Mouse (Mus musculus): ENCODE measurements at regions not wholly inside any gene's neighbourhood (a gene's known extent, or its start where the extent isn't known, plus 50 kb on each side); places are given as distances from the start of the nearest gene placed in this dataset.

DNA sequence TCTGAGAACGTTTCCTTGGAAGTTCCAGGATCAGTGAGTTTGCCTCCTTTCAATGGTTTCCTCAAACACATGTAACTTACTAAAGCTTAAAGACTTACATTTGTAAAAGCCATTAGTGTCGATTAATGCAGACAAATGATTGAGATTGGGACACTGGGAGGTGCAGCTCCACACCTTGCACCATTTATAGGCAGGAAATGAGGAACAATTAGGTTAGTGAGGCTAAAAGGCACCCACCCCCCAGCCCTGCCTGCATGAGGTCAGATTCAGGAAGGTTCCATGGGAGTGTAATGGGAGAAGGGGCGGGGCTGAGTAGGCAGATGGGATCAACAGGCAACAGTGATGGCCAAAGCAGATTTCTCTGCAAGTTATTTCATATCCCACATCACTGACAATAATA lies 131.1 kb upstream of the Gm12728 start:
- H3K27me3 ChIP-seq (replicated peaks; ENCODE audit: control insufficient read depth, insufficient read depth, low read length): 0 out of 2 replicates have a peak, but pooled peaks cover 1% of the 10 kb centered on the region
- H3K4me3 ChIP-seq (ENCODE audit: insufficient read depth, low read depth, low read length): no peak overlapping the region
- no peak for DNase-seq
- H3K36me3 ChIP-seq (ENCODE audit: control insufficient read depth, insufficient read depth, low read length): no peaks in the 10 kb centered on the region
- TF ChIP-seq POLR2A (IDR thresholded peaks at IDR 0.05; ENCODE audit: low read depth, low read length) (no peak), CTCF (conservative IDR thresholded peaks at IDR 0.05; ENCODE audit: insufficient read depth, insufficient read length, low read depth, low read length) (no peak)
- H3K4me1 ChIP-seq (ENCODE audit: control insufficient read depth, insufficient read depth, low read length): peaks cover 6% of the 10 kb centered on the region
- H3K27ac ChIP-seq (ENCODE audit: insufficient read depth, low read depth, low read length): no peak overlapping the region
- 62% methylated on average over 3 of the region's 3 CpGs for WGBS

DNA sequence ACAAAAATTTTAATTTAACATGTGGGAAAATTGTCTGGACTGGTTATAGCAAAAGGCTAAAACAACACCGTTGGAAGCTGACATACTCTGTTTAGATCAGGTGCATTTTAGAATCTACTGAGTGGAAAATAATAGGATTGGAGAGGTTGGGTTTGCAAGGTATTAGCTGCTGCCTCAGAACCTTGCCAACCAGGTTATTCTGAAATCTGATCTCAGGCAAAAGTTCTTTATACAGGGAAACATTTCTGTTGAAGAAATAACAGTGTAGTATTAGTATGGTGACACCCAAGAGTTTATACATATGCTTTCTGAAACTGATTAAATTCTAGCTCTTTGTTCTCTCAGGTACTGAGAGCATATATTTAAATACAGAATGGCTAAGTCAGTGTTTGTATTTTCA lies 113.0 kb upstream of the Gm12728 start:
- WGBS: 65% methylated on average over 1 of the region's 1 CpGs
- no peaks in the 10 kb centered on the region for H3K27me3 ChIP-seq (replicated peaks; ENCODE audit: control insufficient read depth, insufficient read depth, low read length)
- H3K27ac ChIP-seq (ENCODE audit: insufficient read depth, low read depth, low read length): no peak overlapping the region
- no peak overlapping the region for H3K4me3 ChIP-seq (ENCODE audit: insufficient read depth, low read depth, low read length)
- H3K36me3 ChIP-seq (ENCODE audit: control insufficient read depth, insufficient read depth, low read length): no peaks in the 10 kb centered on the region
- H3K4me1 ChIP-seq (ENCODE audit: control insufficient read depth, insufficient read depth, low read length): no peaks in the 10 kb centered on the region
- no peak for DNase-seq
- no peak for TF ChIP-seq POLR2A (IDR thresholded peaks at IDR 0.05; ENCODE audit: low read depth, low read length)

DNA sequence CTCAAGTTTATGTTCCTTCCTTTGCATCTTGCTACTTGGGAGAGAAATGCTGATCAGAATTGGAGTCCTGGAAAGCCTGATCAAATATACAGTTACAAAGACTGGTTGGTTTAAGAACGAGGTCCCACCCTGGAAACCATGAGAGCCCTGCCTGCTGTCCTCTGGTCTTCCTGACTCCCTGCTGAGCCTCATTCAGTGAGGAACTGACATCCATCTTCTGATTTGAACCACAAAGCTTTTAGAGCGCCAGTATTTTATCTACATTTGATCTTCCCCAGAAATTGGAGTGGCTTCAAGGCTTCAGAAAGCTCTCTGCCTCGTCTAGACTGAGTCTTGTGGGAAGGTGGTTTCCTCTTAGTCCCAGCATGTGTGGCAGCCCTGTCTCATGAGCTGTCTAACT lies 99.0 kb upstream of the Gm12728 start:
- TF ChIP-seq CTCF (conservative IDR thresholded peaks at IDR 0.05; ENCODE audit: insufficient read depth, insufficient read length, low read depth, low read length) (no peak), POLR2A (IDR thresholded peaks at IDR 0.05; ENCODE audit: low read depth, low read length) (no peak)
- H3K27ac ChIP-seq (ENCODE audit: insufficient read depth, low read depth, low read length): no peak overlapping the region
- no peaks in the 10 kb centered on the region for H3K4me1 ChIP-seq (ENCODE audit: control insufficient read depth, insufficient read depth, low read length)
- no peaks in the 10 kb centered on the region for H3K36me3 ChIP-seq (ENCODE audit: control insufficient read depth, insufficient read depth, low read length)
- DNase-seq: no peak
- no peaks in the 10 kb centered on the region for H3K27me3 ChIP-seq (replicated peaks; ENCODE audit: control insufficient read depth, insufficient read depth, low read length)
- no peak overlapping the region for H3K4me3 ChIP-seq (ENCODE audit: insufficient read depth, low read depth, low read length)
- 67% methylated on average over 3 of the region's 3 CpGs for WGBS

GRCm38 (mm10) chr4:105692380-105692779 lies 97.3 kb upstream of the Gm12728 start:
- TF ChIP-seq CTCF (conservative IDR thresholded peaks at IDR 0.05; ENCODE audit: insufficient read depth, insufficient read length, low read depth, low read length): no peak
- TF ChIP-seq POLR2A (IDR thresholded peaks at IDR 0.05; ENCODE audit: low read depth, low read length): no peak
- no peak for DNase-seq
- WGBS: 57% methylated on average over 4 of the region's 4 CpGs
- H3K27me3 ChIP-seq (replicated peaks; ENCODE audit: control insufficient read depth, insufficient read depth, low read length): no peaks in the 10 kb centered on the region
- H3K36me3 ChIP-seq (ENCODE audit: control insufficient read depth, insufficient read depth, low read length): no peaks in the 10 kb centered on the region
- no peak overlapping the region for H3K27ac ChIP-seq (ENCODE audit: insufficient read depth, low read depth, low read length)
- no peak overlapping the region for H3K4me3 ChIP-seq (ENCODE audit: insufficient read depth, low read depth, low read length)
- no peaks in the 10 kb centered on the region for H3K4me1 ChIP-seq (ENCODE audit: control insufficient read depth, insufficient read depth, low read length)

GRCm38 (mm10) chr4:105695895-105696294 lies 93.8 kb upstream of the Gm12728 start:
- Histone ChIP-seq H3K36me3 (ENCODE audit: control insufficient read depth, insufficient read depth, low read length) (no peaks in the 10 kb centered on the region), H3K27ac (ENCODE audit: insufficient read depth, low read depth, low read length) (no peak overlapping the region), H3K4me1 (ENCODE audit: control insufficient read depth, insufficient read depth, low read length) (no peaks in the 10 kb centered on the region), H3K27me3 (replicated peaks; ENCODE audit: control insufficient read depth, insufficient read depth, low read length) (no peaks in the 10 kb centered on the region), H3K4me3 (ENCODE audit: insufficient read depth, low read depth, low read length) (no peak overlapping the region)
- 37% methylated on average over 2 of the region's 2 CpGs for WGBS
- DNase-seq: peak; percentile 58
- no peak for TF ChIP-seq POLR2A (IDR thresholded peaks at IDR 0.05; ENCODE audit: low read depth, low read length)
- no peak for TF ChIP-seq CTCF (conservative IDR thresholded peaks at IDR 0.05; ENCODE audit: insufficient read depth, insufficient read length, low read depth, low read length)

- DNase-seq: no peak
- no peak overlapping the region for H3K4me3 ChIP-seq (ENCODE audit: insufficient read depth, low read depth, low read length)
- 84% methylated on average over 4 of the region's 4 CpGs for WGBS
- H3K27me3 ChIP-seq (replicated peaks; ENCODE audit: control insufficient read depth, insufficient read depth, low read length): no peaks in the 10 kb centered on the region
- no peak overlapping the region for H3K27ac ChIP-seq (ENCODE audit: insufficient read depth, low read depth, low read length)
- TF ChIP-seq POLR2A (IDR thresholded peaks at IDR 0.05; ENCODE audit: low read depth, low read length): no peak
- TF ChIP-seq CTCF (conservative IDR thresholded peaks at IDR 0.05; ENCODE audit: insufficient read depth, insufficient read length, low read depth, low read length): no peak
- H3K4me1 ChIP-seq (ENCODE audit: control insufficient read depth, insufficient read depth, low read length): no peaks in the 10 kb centered on the region
- H3K36me3 ChIP-seq (ENCODE audit: control insufficient read depth, insufficient read depth, low read length): no peaks in the 10 kb centered on the region
Measured at GRCm38 (mm10) chr4:105697123-105697522, 92.5 kb upstream of the Gm12728 start.

DNA sequence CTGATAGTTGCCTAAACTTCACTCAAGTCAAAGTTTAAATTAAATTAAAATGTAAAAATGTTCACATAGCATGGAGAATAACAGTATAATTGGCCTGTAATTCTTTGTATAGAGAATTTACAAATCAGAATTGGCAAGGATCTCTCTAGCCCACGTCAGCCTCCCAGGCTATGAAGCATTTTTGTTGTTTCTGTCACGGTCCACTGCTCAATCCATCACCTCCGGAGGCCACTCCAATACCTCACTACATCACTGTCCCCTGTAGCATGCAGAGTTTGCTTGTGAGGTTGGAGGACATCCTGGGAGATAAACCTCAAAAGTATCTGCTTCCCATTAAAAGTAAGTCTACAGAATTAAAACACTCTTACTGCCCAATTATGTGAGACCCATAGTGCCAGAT lies 87.6 kb upstream of the Gm12728 start:
- Histone ChIP-seq H3K27ac (ENCODE audit: insufficient read depth, low read depth, low read length) (no peak overlapping the region), H3K36me3 (ENCODE audit: control insufficient read depth, insufficient read depth, low read length) (no peaks in the 10 kb centered on the region), H3K4me3 (ENCODE audit: insufficient read depth, low read depth, low read length) (no peak overlapping the region), H3K27me3 (replicated peaks; ENCODE audit: control insufficient read depth, insufficient read depth, low read length) (no peaks in the 10 kb centered on the region), H3K4me1 (ENCODE audit: control insufficient read depth, insufficient read depth, low read length) (peaks cover 2% of the 10 kb centered on the region; the same call in 1 of the 2 replicates)
- DNase-seq: no peak
- 49% methylated on average over 3 of the region's 3 CpGs for WGBS
- no peak for TF ChIP-seq POLR2A (IDR thresholded peaks at IDR 0.05; ENCODE audit: low read depth, low read length)
- TF ChIP-seq CTCF (conservative IDR thresholded peaks at IDR 0.05; ENCODE audit: insufficient read depth, insufficient read length, low read depth, low read length): no peak

GRCm38 (mm10) chr4:105703408-105703807 lies 86.3 kb upstream of the Gm12728 start:
- TF ChIP-seq CTCF (conservative IDR thresholded peaks at IDR 0.05; ENCODE audit: insufficient read depth, insufficient read length, low read depth, low read length) (no peak), POLR2A (IDR thresholded peaks at IDR 0.05; ENCODE audit: low read depth, low read length) (no peak)
- no peak for DNase-seq
- Histone ChIP-seq H3K4me1 (ENCODE audit: control insufficient read depth, insufficient read depth, low read length) (peaks cover 2% of the 10 kb centered on the region; the same call in 1 of the 2 replicates), H3K36me3 (ENCODE audit: control insufficient read depth, insufficient read depth, low read length) (no peaks in the 10 kb centered on the region), H3K4me3 (ENCODE audit: insufficient read depth, low read depth, low read length) (no peak overlapping the region), H3K27me3 (replicated peaks; ENCODE audit: control insufficient read depth, insufficient read depth, low read length) (no peaks in the 10 kb centered on the region), H3K27ac (ENCODE audit: insufficient read depth, low read depth, low read length) (no peak overlapping the region)
- WGBS: 91% methylated on average over 3 of the region's 3 CpGs
